Mouse (Mus musculus): ENCODE results near the gene Hyls1. TPM values are rescaled to one million over a fixed set of nuclear protein-coding genes. Genes with fewer than 3 reads are reported as not detected.

The Hyls1 gene
- polyA plus RNA-seq, 1 experiment from 2014 or later = 9.0 TPM

DNA sequence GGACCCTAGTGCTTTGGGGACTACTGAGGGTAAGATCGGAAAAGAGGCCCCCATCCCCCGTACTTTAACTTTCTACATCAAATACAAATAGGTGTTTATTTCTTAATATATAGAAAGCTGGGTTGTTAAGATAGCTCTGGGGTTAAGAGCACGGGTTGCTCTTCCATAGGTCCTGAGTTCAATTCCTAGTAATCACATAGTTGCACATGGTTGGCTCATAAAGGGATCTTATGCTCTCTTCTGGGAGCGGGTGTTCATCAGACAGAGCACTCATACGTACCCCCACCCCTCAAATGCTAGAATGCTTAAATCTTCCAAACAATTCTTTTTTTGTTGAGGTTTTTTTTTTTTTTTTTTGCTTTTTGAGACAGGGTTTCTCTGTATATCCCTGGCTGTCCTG is 465 bp upstream of the Hyls1 start:
- H3K27ac ChIP-seq (ENCODE audit: low read length) = peak overlapping the region; percentile 94
- 4% methylated on average over 5 of the region's 5 CpGs for WGBS (ENCODE audit: insufficient replicate concordance)
- H3K27me3 ChIP-seq (ENCODE audit: control insufficient read depth, insufficient read depth, low read depth, low read length) = peaks cover 20% of the 10 kb centered on the region
- peaks cover 17% of the 10 kb centered on the region for H3K36me3 ChIP-seq (ENCODE audit: control insufficient read depth, insufficient read depth)
- H3K4me3 ChIP-seq (ENCODE audit: low read depth, low read length) = peak overlapping the region; percentile 95
- peak overlapping the region; percentile 73 for H3K4me2 ChIP-seq (ENCODE audit: low read depth, low read length)
- peaks cover 3% of the 10 kb centered on the region for H3K4me1 ChIP-seq (ENCODE audit: control insufficient read depth, low read depth, low read length)
- ATAC-seq (ENCODE audit: low read depth) = no peak
- H3K9ac ChIP-seq (ENCODE audit: low read depth, low read length) = peak overlapping the region; percentile 92
- no peaks in the 10 kb centered on the region for H3K9me3 ChIP-seq (replicated peaks; ENCODE audit: control insufficient read depth, low read length)

- peaks cover 3% of the 10 kb centered on the region for H3K4me1 ChIP-seq (ENCODE audit: control insufficient read depth, low read depth, low read length)
- WGBS (ENCODE audit: insufficient replicate concordance) = 83% methylated on average over 3 of the region's 3 CpGs
- H3K36me3 ChIP-seq (ENCODE audit: control insufficient read depth, insufficient read depth) = peaks cover 27% of the 10 kb centered on the region
- H3K4me2 ChIP-seq (ENCODE audit: low read depth, low read length) = no peak overlapping the region
- no peak for ATAC-seq (ENCODE audit: low read depth)
- no peak overlapping the region for H3K27ac ChIP-seq (ENCODE audit: low read length)
- H3K9ac ChIP-seq (ENCODE audit: low read depth, low read length) = no peak overlapping the region
- no peaks in the 10 kb centered on the region for H3K9me3 ChIP-seq (replicated peaks; ENCODE audit: control insufficient read depth, low read length)
- peaks cover 7% of the 10 kb centered on the region for H3K27me3 ChIP-seq (ENCODE audit: control insufficient read depth, insufficient read depth, low read depth, low read length)
- H3K4me3 ChIP-seq (ENCODE audit: low read depth, low read length) = no peak overlapping the region
Measured at GRCm38 (mm10) chr9:35567995-35568394, 2.2 kb downstream of the Hyls1 start.

DNA sequence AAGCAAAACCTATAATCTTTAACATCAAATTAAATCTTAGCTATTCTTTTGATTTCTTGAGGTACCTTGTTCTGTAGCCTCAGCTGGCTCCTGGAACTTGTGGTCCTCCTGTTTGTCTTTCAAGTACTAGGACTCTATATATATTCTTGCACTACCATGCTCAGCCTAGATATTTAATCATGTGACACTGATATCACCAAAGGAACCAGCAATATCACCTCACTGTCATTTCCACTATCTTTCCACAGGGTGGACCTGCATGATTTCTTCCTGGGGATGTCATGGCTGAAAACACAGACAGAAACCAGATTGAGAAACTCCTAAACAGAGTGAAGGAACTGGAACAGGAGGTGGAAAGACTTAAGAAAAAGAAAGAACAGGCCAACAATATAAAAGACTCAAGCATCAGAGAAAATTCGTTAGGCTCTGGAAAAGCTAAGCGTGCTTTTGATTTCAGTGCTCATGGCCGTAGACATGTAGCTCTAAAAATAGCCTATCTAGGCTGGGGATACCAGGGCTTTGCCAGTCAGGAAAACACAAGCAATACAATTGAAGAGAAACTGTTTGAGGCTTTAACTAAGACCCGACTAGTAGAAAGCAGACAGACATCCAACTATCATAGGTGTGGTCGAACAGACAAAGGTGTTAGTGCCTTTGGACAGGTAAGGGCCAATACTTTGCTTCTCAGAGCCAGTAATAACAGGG is 5.5 kb downstream of the Hyls1 start:
- H3K9ac ChIP-seq (ENCODE audit: low read depth, low read length) = no peak overlapping the region
- no peak overlapping the region for H3K27ac ChIP-seq (ENCODE audit: low read length)
- WGBS (ENCODE audit: insufficient replicate concordance) = 76% methylated on average over 5 of the region's 5 CpGs
- no peaks in the 10 kb centered on the region for H3K9me3 ChIP-seq (replicated peaks; ENCODE audit: control insufficient read depth, low read length)
- H3K4me2 ChIP-seq (ENCODE audit: low read depth, low read length) = no peak overlapping the region
- H3K4me1 ChIP-seq (ENCODE audit: control insufficient read depth, low read depth, low read length) = peaks cover 7% of the 10 kb centered on the region
- peaks cover 35% of the 10 kb centered on the region for H3K36me3 ChIP-seq (ENCODE audit: control insufficient read depth, insufficient read depth)
- H3K27me3 ChIP-seq (ENCODE audit: control insufficient read depth, insufficient read depth, low read depth, low read length) = no peaks in the 10 kb centered on the region
- no peak overlapping the region for H3K4me3 ChIP-seq (ENCODE audit: low read depth, low read length)
- no peak for ATAC-seq (ENCODE audit: low read depth)

- peaks cover 12% of the 10 kb centered on the region for H3K4me1 ChIP-seq (ENCODE audit: control insufficient read depth, low read depth, low read length)
- no peak overlapping the region for H3K27ac ChIP-seq (ENCODE audit: low read length)
- 52% methylated on average over 6 of the region's 6 CpGs for WGBS (ENCODE audit: insufficient replicate concordance)
- no peak overlapping the region for H3K4me3 ChIP-seq (ENCODE audit: low read depth, low read length)
- H3K9ac ChIP-seq (ENCODE audit: low read depth, low read length) = no peak overlapping the region
- H3K4me2 ChIP-seq (ENCODE audit: low read depth, low read length) = no peak overlapping the region
- H3K27me3 ChIP-seq (ENCODE audit: control insufficient read depth, insufficient read depth, low read depth, low read length) = peaks cover 27% of the 10 kb centered on the region
- H3K36me3 ChIP-seq (ENCODE audit: control insufficient read depth, insufficient read depth) = peaks cover 23% of the 10 kb centered on the region
- no peak for ATAC-seq (ENCODE audit: low read depth)
- H3K9me3 ChIP-seq (replicated peaks; ENCODE audit: control insufficient read depth, low read length) = no peaks in the 10 kb centered on the region
Measured at GRCm38 (mm10) chr9:35561583-35561982, 8.6 kb downstream of the Hyls1 start.

DNA sequence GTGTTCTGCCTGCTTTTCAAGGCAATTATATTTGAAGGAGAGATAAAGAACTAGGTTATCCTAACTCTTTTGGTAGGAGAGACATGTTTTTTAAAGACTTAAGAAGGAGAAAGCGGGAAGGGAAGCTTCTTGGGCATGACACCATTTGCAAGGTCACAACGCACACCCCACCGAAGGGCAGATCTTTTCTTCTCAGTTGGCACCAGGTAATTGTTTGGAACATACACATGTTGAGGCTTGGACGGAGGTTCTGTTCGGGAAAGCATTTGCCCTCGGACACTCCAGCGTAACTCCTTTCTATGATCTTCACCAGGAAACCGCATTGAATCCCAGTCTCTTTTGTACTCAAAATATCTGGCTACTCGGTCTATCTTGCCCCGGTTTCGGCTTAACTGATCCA is 9.1 kb downstream of the Hyls1 start:
- ATAC-seq (ENCODE audit: low read depth) = no peak
- no peak overlapping the region for H3K27ac ChIP-seq (ENCODE audit: low read length)
- WGBS (ENCODE audit: insufficient replicate concordance) = 90% methylated on average over 11 of the region's 11 CpGs

GRCm38 (mm10) chr9:35559009-35559890 is 10.9 kb downstream of the Hyls1 start:
- no peaks in the 10 kb centered on the region for H3K9me3 ChIP-seq (replicated peaks; ENCODE audit: control insufficient read depth, low read length)
- no peak overlapping the region for H3K27ac ChIP-seq (ENCODE audit: low read length)
- ATAC-seq (ENCODE audit: low read depth) = peak; percentile 82
- H3K27me3 ChIP-seq (ENCODE audit: control insufficient read depth, insufficient read depth, low read depth, low read length) = peaks cover 31% of the 10 kb centered on the region
- H3K4me2 ChIP-seq (ENCODE audit: low read depth, low read length) = peak overlapping the region; percentile 79
- H3K36me3 ChIP-seq (ENCODE audit: control insufficient read depth, insufficient read depth) = peaks cover 11% of the 10 kb centered on the region
- H3K4me1 ChIP-seq (ENCODE audit: control insufficient read depth, low read depth, low read length) = peaks cover 12% of the 10 kb centered on the region
- WGBS (ENCODE audit: insufficient replicate concordance) = 1% methylated on average over 31 of the region's 31 CpGs
- H3K9ac ChIP-seq (ENCODE audit: low read depth, low read length) = peak overlapping the region; percentile 66
- H3K4me3 ChIP-seq (ENCODE audit: low read depth, low read length) = peak overlapping the region; percentile 71

More for the DNA sequence above, 9.1 kb downstream of the Hyls1 start:
- Histone ChIP-seq H3K4me2 (ENCODE audit: low read depth, low read length) (no peak overlapping the region), H3K9ac (ENCODE audit: low read depth, low read length) (no peak overlapping the region), H3K4me3 (ENCODE audit: low read depth, low read length) (no peak overlapping the region), H3K9me3 (replicated peaks; ENCODE audit: control insufficient read depth, low read length) (no peaks in the 10 kb centered on the region), H3K4me1 (ENCODE audit: control insufficient read depth, low read depth, low read length) (peaks cover 12% of the 10 kb centered on the region), H3K27me3 (ENCODE audit: control insufficient read depth, insufficient read depth, low read depth, low read length) (peaks cover 30% of the 10 kb centered on the region), H3K36me3 (ENCODE audit: control insufficient read depth, insufficient read depth) (peaks cover 19% of the 10 kb centered on the region)

DNA sequence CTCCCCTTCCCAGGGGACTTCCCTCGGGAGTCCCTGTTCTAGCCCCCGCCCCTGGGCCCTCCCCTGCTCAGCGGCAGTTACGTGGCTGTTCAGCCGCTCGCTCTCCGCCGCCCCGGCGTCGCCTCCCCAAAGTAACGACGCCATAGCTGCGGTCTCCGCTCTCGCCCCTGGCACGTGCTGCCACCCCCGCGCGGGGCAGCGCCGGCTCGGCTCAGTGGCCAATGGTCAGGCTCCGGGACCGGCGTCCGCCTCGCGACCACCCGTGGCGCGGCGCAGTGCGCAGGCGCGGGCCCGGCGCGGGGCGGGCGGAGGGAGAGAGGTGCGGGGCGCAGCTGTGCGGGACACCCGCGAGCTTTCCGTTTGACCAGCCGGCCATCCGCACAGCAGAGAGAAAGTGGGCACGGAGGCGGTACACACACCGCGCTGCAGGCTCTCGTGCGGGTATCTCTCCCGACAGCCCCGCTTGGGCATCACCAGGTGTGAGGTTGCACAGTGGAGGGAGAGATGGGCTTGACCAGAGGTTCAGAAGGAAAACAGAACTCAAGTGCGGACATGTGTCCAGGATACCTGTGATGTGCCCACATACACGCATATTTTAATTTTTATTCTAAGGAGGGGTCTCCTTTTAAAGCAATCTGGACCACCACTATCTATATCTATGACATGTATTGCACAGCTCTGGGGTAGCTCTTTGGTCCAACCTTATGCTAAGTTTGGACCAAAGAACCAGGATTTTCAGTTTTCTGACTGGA is 11.8 kb downstream of the Hyls1 start, which contains the start of the genes Ddx25 and Pus3:
TSS of gene Ddx25 (minus strand) at position 272 of the 752 bp plus-strand sequence.
TSS of gene Pus3 (plus strand) at position 339 of the 752 bp plus-strand sequence.
- no peak within 1 kb of the TSS for H3K27ac ChIP-seq (ENCODE audit: low read length)

DNA sequence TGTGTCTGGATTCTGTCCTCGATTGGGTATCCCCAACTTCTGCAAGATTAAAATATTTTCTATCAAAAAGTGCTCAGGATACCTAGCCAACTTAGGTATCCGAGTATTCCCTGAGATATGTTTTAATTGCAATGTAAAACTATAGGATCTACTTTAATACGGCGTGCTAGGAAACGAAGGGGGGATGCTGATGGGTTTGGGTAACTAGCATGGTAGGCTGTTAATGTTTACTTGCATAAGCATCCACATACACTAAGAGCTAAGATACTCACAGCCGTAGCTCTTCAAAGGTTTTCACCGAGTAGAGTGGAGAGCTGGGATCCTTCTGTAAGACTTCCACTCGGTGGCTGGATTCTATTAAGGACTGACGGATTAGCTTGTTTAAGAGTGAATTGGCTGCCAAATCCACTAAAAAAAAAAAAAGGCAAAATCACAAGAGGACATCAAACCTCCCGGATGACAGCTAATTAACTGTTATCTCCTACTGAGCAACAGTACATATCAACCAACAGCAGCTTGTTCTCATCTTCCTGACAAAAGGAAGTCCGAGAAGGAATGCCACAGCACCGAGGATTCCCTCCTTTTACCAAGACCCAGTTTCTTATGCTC is 13.6 kb downstream of the Hyls1 start:
- Histone ChIP-seq H3K27me3 (ENCODE audit: control insufficient read depth, insufficient read depth, low read depth, low read length) (peaks cover 31% of the 10 kb centered on the region), H3K4me2 (ENCODE audit: low read depth, low read length) (no peak overlapping the region), H3K4me3 (ENCODE audit: low read depth, low read length) (no peak overlapping the region), H3K9me3 (replicated peaks; ENCODE audit: control insufficient read depth, low read length) (no peaks in the 10 kb centered on the region), H3K4me1 (ENCODE audit: control insufficient read depth, low read depth, low read length) (peaks cover 12% of the 10 kb centered on the region), H3K9ac (ENCODE audit: low read depth, low read length) (no peak overlapping the region), H3K36me3 (ENCODE audit: control insufficient read depth, insufficient read depth) (peaks cover 5% of the 10 kb centered on the region), H3K27ac (ENCODE audit: low read length) (no peak overlapping the region)
- WGBS (ENCODE audit: insufficient replicate concordance) = 50% methylated on average over 12 of the region's 12 CpGs
- ATAC-seq (ENCODE audit: low read depth) = no peak

More for the DNA sequence above, 11.8 kb downstream of the Hyls1 start, which contains the start of the genes Ddx25 and Pus3:
- Histone ChIP-seq H3K9ac (ENCODE audit: low read depth, low read length) (peak within 1 kb of the TSS; percentile 66), H3K36me3 (ENCODE audit: control insufficient read depth, insufficient read depth) (peaks cover 11% of the 10 kb centered on the region), H3K4me3 (ENCODE audit: low read depth, low read length) (peak within 1 kb of the TSS; percentile 71), H3K27me3 (ENCODE audit: control insufficient read depth, insufficient read depth, low read depth, low read length) (peaks cover 31% of the 10 kb centered on the region), H3K9me3 (replicated peaks; ENCODE audit: control insufficient read depth, low read length) (no peaks in the 10 kb centered on the region), H3K4me2 (ENCODE audit: low read depth, low read length) (peak within 1 kb of the TSS; percentile 79), H3K4me1 (ENCODE audit: control insufficient read depth, low read depth, low read length) (peaks cover 12% of the 10 kb centered on the region)
- 2% methylated on average over 57 of the region's 59 CpGs for WGBS (ENCODE audit: insufficient replicate concordance)
- ATAC-seq (ENCODE audit: low read depth) = 0 out of 2 replicates have a peak, but pooled peaks have one; percentile 17

Measured in liver, embryonic 16.5 days (tissue).